Mouse (Mus musculus): Measurements from ENCODE around the gene B3gnt8. TPM values are rescaled to one million over a fixed set of nuclear protein-coding genes. Genes with fewer than 3 reads are reported as not detected.

The B3gnt8 gene
- polyA plus RNA-seq, 1 experiment: 8.2 TPM

- Histone ChIP-seq H3K4me1 (ENCODE audit: control insufficient read depth, insufficient read depth, insufficient read length, low read length) (no peaks in the 10 kb centered on the region), H3K4me3 (ENCODE audit: low read depth, low read length) (no peak overlapping the region), H3K36me3 (ENCODE audit: control insufficient read depth, insufficient read depth, low read length) (no peaks in the 10 kb centered on the region), H3K27me3 (ENCODE audit: control insufficient read depth, insufficient read depth, low read length) (no peaks in the 10 kb centered on the region), H3K27ac (ENCODE audit: insufficient read depth, low read depth, low read length) (no peak overlapping the region)
- WGBS: 87% methylated on average over 2 of the region's 2 CpGs
- TF ChIP-seq POLR2A (IDR thresholded peaks at IDR 0.05; ENCODE audit: low read depth, low read length) (no peak), CTCF (IDR thresholded peaks at IDR 0.05; ENCODE audit: extremely low read depth, insufficient read length, insufficient replicate concordance, low read depth, low read length) (no peak)
Measured at GRCm38 (mm10) chr7:25591226-25591625, 35.2 kb upstream of the B3gnt8 start.

- TF ChIP-seq CTCF (IDR thresholded peaks at IDR 0.05; ENCODE audit: extremely low read depth, insufficient read length, insufficient replicate concordance, low read depth, low read length): no peak
- TF ChIP-seq POLR2A (IDR thresholded peaks at IDR 0.05; ENCODE audit: low read depth, low read length): no peak
- 59% methylated on average over 3 of the region's 3 CpGs for WGBS
- no peak overlapping the region for H3K4me3 ChIP-seq (ENCODE audit: low read depth, low read length)
- H3K36me3 ChIP-seq (ENCODE audit: control insufficient read depth, insufficient read depth, low read length): no peaks in the 10 kb centered on the region
- no peaks in the 10 kb centered on the region for H3K4me1 ChIP-seq (ENCODE audit: control insufficient read depth, insufficient read depth, insufficient read length, low read length)
- no peak overlapping the region for H3K27ac ChIP-seq (ENCODE audit: insufficient read depth, low read depth, low read length)
- no peaks in the 10 kb centered on the region for H3K27me3 ChIP-seq (ENCODE audit: control insufficient read depth, insufficient read depth, low read length)
Measured at GRCm38 (mm10) chr7:25593859-25594258, 32.6 kb upstream of the B3gnt8 start.

GRCm38 (mm10) chr7:25599663-25600062 lies 26.8 kb upstream of the B3gnt8 start:
- Histone ChIP-seq H3K27ac (ENCODE audit: insufficient read depth, low read depth, low read length) (no peak overlapping the region), H3K36me3 (ENCODE audit: control insufficient read depth, insufficient read depth, low read length) (no peaks in the 10 kb centered on the region), H3K27me3 (ENCODE audit: control insufficient read depth, insufficient read depth, low read length) (no peaks in the 10 kb centered on the region), H3K4me1 (ENCODE audit: control insufficient read depth, insufficient read depth, insufficient read length, low read length) (no peaks in the 10 kb centered on the region), H3K4me3 (ENCODE audit: low read depth, low read length) (no peak overlapping the region)
- TF ChIP-seq POLR2A (IDR thresholded peaks at IDR 0.05; ENCODE audit: low read depth, low read length) (no peak), CTCF (IDR thresholded peaks at IDR 0.05; ENCODE audit: extremely low read depth, insufficient read length, insufficient replicate concordance, low read depth, low read length) (peak; percentile 52; the same call in 1 of the 2 replicates)
- 10% methylated on average over 10 of the region's 10 CpGs for WGBS

- Histone ChIP-seq H3K27ac (ENCODE audit: insufficient read depth, low read depth, low read length) (no peak overlapping the region), H3K36me3 (ENCODE audit: control insufficient read depth, insufficient read depth, low read length) (no peaks in the 10 kb centered on the region), H3K27me3 (ENCODE audit: control insufficient read depth, insufficient read depth, low read length) (no peaks in the 10 kb centered on the region), H3K4me1 (ENCODE audit: control insufficient read depth, insufficient read depth, insufficient read length, low read length) (no peaks in the 10 kb centered on the region), H3K4me3 (ENCODE audit: low read depth, low read length) (no peak overlapping the region)
- TF ChIP-seq POLR2A (IDR thresholded peaks at IDR 0.05; ENCODE audit: low read depth, low read length) (no peak), CTCF (IDR thresholded peaks at IDR 0.05; ENCODE audit: extremely low read depth, insufficient read length, insufficient replicate concordance, low read depth, low read length) (no peak)
- WGBS: 86% methylated on average over 11 of the region's 11 CpGs
Measured at GRCm38 (mm10) chr7:25600666-25601065, 25.8 kb upstream of the B3gnt8 start.

GRCm38 (mm10) chr7:25601346-25601745 lies 25.1 kb upstream of the B3gnt8 start:
- no peak overlapping the region for H3K27ac ChIP-seq (ENCODE audit: insufficient read depth, low read depth, low read length)
- no peak overlapping the region for H3K4me3 ChIP-seq (ENCODE audit: low read depth, low read length)
- H3K36me3 ChIP-seq (ENCODE audit: control insufficient read depth, insufficient read depth, low read length): no peaks in the 10 kb centered on the region
- no peaks in the 10 kb centered on the region for H3K4me1 ChIP-seq (ENCODE audit: control insufficient read depth, insufficient read depth, insufficient read length, low read length)
- no peak for TF ChIP-seq POLR2A (IDR thresholded peaks at IDR 0.05; ENCODE audit: low read depth, low read length)
- TF ChIP-seq CTCF (IDR thresholded peaks at IDR 0.05; ENCODE audit: extremely low read depth, insufficient read length, insufficient replicate concordance, low read depth, low read length): no peak
- 87% methylated on average over 16 of the region's 16 CpGs for WGBS
- no peaks in the 10 kb centered on the region for H3K27me3 ChIP-seq (ENCODE audit: control insufficient read depth, insufficient read depth, low read length)

GRCm38 (mm10) chr7:25606625-25607063 lies 19.8 kb upstream of the B3gnt8 start:
- WGBS: 68% methylated on average over 4 of the region's 4 CpGs
- Histone ChIP-seq H3K4me1 (ENCODE audit: control insufficient read depth, insufficient read depth, insufficient read length, low read length) (peaks cover 15% of the 10 kb centered on the region; the same call in 1 of the 2 replicates), H3K36me3 (ENCODE audit: control insufficient read depth, insufficient read depth, low read length) (no peaks in the 10 kb centered on the region), H3K27me3 (ENCODE audit: control insufficient read depth, insufficient read depth, low read length) (no peaks in the 10 kb centered on the region), H3K27ac (ENCODE audit: insufficient read depth, low read depth, low read length) (peak overlapping the region; percentile 81), H3K4me3 (ENCODE audit: low read depth, low read length) (no peak overlapping the region)
- TF ChIP-seq CTCF (IDR thresholded peaks at IDR 0.05; ENCODE audit: extremely low read depth, insufficient read length, insufficient replicate concordance, low read depth, low read length): no peak
- no peak for TF ChIP-seq POLR2A (IDR thresholded peaks at IDR 0.05; ENCODE audit: low read depth, low read length)

- WGBS: 51% methylated on average over 2 of the region's 2 CpGs
- no peak overlapping the region for H3K4me3 ChIP-seq (ENCODE audit: low read depth, low read length)
- H3K4me1 ChIP-seq (ENCODE audit: control insufficient read depth, insufficient read depth, insufficient read length, low read length): peaks cover 15% of the 10 kb centered on the region; the same call in 1 of the 2 replicates
- no peaks in the 10 kb centered on the region for H3K27me3 ChIP-seq (ENCODE audit: control insufficient read depth, insufficient read depth, low read length)
- H3K36me3 ChIP-seq (ENCODE audit: control insufficient read depth, insufficient read depth, low read length): no peaks in the 10 kb centered on the region
- peak overlapping the region; percentile 81 for H3K27ac ChIP-seq (ENCODE audit: insufficient read depth, low read depth, low read length)
- TF ChIP-seq CTCF (IDR thresholded peaks at IDR 0.05; ENCODE audit: extremely low read depth, insufficient read length, insufficient replicate concordance, low read depth, low read length) (no peak), POLR2A (IDR thresholded peaks at IDR 0.05; ENCODE audit: low read depth, low read length) (no peak; the same call in 1 of the 2 replicates)
Measured at GRCm38 (mm10) chr7:25607196-25607595, 19.3 kb upstream of the B3gnt8 start.

Data from small intestine, adult 2 months (tissue).